Mouse (Mus musculus) CD4-positive helper T cell, adult 2 months (primary cell): ENCODE measurements around the gene Dok5.

Experiments
- DNase-seq: peaks from one replicate; pipeline ENCODE4 v3.0.0-alpha.2; 2012; ENCODE audit warnings: low read depth, missing footprints, low spot score

Dok5 gene

DNA sequence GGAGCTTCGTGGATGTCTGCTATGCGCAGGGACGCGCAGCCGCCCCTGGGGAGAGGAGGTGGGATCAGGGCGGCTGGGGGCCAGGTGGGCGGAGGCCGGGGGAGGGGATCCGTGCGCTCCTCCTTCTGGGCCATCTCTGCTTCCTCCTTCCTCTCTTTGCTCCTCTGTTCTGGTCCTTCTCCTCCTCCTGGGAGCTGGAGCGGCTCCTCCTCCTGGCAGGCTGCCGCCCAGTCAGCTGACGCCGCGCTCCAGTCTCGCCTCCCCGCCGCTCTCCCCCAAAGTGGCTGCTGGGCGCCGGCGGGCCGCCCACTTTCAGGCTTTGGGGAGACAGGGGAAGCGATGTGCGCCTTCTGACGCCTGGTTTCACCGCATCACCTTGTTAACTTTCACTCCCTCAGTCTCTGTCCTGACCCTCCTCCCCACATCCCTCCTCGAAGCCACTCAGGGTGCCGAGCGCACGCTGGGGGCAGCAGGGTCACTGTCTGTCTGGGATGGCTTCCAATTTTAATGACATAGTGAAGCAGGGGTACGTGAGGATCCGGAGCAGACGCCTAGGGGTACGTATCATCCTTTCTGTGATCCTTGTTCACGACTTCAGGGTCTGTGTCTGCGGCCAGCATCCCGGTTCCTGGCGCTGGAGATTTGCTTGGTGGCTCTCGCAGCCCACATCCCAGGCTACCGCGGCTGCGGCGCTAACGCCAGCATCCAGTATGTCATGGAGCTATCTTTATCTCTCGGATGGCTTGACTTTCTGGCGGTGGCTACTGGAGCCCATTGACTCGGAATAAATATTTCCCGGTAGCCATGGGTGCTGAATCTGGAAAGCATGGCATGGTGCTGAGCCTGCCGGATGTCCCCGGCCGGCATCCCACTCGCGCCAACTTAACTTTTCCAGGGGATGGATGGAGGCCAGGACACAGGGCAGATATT lies at the start of gene Dok5:
Gene Dok5, plus strand, starts transcription at position 176 of the 930 bp plus-strand sequence.
- DNase-seq, result no peak

DNA sequence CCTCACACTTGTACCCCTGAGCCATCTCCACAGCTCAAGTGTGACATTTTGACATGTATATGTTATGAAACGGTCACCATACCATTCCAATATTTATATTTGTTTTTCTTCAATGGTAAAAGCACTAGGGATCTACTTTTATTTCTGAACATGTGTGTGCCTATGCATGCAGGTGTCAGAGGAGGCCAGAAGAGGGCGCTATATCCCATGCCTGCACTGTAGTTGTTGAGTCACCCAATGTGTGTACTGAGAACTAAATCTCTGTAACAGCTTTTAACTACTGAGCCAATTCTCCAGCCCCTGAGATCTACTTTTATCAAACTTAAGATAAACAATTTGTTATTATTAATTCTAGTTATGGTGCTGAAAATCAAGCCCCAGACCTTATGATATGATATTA lies 48.2 kb upstream of the Dok5 start:
- DNase-seq, result no peak

DNA sequence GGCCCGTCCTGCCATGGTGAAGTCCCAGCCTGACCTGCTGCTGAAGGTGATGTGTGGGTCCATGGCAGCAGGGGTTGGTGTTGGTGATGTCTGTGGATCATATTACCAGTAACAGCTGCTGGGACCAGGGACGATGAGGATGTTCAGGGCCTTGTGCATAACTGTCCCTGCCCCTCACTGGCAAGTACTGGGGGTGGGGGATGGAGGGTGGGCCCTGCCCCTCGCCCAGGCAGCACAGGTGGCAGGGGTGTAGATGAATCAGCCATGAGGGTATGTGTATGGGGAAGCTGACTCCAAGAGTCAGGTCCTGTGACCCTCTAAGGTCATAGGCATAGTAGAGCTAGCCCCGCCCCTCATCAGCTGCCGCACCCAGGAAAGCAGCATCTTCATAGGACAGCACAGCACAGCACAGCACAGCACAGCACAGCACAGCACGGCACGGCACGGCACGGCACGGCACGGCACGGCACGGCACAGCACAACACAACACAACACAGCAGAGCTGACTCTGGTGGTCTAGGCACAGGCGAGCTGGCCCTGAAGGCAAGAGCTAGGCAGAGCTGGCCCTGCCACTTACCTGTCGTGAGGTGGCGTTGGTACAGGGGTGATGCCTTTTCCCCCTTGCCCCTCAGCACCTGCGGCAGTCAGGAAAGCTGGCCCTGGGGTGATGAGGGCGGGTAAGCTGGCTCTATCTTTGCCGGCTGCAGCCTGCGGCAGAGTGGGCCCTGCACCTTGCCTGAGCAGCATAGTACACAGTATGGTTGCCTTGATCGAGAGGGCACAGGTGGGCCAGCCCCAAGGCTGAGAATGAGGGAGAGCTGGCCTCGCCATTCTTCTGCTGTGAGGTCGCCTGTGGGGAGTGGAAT lies 36.3 kb upstream of the Dok5 start:
- no peak for DNase-seq

DNA sequence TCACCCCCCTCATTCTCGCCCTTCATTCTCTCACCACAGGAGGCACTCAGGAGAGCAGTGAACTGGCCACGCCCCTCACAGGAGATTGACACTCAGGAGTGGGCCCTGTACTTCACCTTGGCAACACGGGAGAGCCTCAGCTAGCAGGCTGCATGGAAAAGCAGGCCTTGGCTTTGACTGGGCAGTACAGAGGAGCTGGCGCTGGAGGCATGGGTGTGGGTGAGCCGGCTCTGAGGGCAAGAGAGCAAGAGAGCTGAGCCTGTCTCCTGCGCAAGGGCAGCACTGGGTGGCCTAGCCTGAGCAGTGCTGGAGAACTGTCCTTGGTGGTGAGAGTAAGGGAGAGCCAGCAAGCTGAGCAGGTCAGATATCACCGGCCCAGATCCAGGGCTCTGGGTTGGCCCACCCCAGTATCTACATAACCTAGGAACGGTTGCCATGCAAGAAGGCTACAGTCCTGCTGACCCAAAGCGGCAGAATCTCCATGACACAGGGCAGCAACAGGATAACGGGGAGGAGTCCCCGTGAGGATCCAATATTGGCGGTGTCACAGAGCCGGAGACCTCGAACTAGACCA lies 35.6 kb upstream of the Dok5 start:
- no peak for DNase-seq

DNA sequence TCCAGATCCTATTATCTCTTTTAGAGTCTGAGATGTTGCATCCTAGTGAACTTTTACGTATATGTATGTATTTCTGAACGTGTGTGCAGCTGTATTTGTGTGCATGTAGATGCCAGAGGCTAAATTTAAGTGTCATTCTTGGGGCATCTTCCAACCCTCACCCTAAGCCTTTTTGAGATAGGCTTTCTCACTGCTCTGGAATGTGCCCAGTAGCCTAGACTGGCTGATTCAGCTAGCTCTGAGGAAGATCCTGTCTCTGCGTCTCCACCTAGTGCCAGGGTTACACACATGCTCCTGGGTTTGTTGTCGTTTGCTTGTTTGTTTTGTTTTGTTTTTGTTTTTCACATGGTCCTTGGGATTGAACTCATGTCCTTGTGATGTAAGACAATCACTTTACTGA lies 31.1 kb upstream of the Dok5 start:
- DNase-seq, result no peak

DNA sequence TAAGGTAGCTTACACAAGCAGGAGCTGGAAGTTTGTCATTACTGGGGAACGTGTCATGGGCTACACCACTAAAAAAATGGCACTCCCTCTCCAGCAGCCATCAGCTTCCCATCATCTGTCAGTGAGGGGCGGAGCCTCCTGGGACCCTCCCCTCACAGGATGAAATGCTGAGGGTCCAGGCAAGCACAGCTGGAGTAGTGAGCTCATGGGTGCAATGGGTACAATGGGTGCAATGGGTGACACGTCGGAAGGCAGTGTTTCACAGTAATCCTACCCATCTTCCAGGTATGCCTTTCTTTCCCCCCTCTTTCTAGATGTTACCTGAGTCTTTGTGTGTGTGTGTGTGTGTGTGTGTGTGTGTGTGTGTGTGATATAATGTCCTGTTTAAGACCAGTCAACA lies 25.1 kb upstream of the Dok5 start:
- DNase-seq, result no peak

DNA sequence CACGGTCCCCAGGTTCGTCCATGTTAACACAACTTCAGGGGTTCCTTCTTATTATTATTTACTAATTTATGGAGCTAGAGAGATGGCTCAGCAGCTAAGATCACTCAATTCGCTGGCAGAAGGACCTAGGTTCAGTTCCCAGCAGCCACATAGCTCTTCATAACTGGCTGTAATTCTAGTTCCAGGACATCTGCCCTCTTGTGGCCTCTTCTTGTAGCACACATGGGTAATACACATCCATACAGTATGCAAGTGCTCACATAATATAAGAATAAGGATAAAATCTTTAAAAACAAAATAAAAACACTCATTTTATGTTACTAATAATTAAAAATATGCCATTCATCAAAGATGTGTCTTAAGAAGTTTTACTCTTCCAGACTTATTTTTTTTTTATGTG lies 23.9 kb upstream of the Dok5 start:
- no peak for DNase-seq

DNA sequence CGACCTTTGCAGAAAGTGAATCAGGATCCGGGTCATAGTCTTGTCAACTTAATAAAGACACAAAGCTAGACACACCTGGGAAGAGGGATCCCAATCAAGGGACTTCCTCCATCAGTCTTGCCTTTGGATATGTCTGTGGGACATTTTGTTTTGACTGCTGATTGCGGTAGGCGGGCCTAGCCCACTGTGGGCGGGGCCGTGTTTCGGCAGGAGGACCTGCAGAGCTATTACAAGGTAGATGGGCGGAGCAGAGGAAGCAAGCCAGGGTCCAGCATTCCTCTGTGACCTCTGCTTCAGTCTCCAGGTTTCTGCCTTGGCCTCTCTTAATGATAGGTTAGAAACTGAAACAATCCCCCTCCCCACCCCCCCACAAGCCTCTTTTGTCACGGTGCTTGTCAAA lies 22.7 kb upstream of the Dok5 start:
- DNase-seq, result no peak

DNA sequence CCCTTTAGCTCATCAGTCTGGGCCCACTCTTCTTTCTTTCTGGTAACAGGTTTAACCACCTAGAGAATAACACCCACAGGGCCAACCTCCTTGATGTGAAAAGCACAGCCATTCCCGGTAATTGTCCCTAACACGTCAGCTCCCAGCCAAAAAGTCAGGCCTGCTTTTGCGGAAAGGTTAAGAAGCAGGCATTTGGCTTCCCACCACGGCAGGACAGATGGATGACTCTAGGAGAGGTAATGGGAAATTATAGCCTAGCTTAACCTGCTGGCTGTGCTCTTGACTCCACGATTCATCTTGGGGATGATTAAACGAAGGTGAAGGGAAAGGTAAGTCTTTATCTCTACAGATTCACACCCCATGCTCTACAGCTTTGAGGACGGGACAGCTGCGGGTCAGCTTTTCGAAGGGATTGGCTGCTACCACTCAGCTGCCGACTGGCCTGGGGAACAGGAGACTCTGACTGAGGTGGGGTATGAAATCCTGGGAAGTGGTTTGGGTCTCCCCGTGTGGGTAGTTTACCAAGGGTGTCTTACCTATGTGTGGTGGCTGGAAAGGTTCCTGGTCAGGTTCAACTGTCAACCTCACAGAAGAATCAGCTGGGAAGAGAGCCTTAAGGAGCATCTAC lies 18.8 kb upstream of the Dok5 start:
- no peak for DNase-seq

DNA sequence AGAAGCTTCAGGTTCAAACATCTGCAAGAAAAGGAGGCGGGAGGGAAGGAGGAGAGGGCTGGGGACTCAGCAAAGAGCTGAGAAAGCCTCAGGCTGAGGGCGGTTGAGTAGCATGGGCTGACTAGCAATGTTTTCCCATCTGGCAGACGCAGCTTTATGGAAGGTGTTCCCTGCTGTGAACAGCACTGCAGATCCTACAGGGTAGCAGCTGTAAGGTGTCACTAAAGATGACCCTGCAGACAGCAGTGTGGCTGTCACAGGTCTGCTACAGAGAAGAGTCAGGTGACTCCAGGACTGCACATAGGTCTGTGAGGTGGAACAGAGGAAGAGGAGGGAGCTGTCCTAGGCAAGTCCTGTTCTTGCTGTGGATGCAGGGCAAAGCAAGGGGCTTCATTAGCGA lies 11.2 kb upstream of the Dok5 start:
- DNase-seq, result no peak

DNA sequence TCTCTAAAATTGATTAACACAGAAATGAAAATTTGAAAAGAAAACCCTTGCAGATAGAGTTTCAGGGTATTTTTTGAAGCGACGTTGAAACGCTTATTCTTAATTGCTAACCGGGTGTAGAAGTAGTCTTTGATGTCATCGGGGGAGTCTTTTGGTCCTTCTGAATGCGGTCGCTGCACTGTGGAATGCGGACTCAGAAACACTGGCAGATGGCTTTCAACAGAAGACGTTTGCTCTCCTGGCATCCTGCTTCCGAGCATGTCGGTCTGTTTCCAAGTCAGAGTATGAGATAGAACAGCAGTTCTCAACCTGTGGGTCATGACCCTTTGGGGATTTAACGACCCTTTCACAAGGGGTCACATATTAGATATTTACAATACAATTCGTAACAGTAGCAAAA lies 7.5 kb upstream of the Dok5 start:
- DNase-seq, result no peak

DNA sequence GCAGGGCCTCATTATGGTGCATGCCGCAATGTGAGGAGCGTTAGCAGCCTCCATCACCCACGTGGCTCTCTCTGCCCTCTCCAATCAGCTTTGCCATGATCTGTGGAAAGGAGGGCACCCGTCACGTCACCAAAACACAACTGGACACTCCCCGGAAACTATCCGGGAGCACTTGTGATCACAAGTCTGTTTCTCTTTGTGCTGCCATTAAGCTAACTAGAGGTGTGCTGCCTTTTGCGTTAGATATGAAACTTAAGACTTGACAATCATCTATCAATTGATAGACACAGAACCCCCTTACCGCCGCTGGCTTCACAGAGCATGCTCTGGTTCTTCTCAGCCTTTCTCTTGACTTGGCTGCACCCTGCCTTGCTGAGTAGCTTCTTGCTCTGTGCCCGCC lies 6.9 kb upstream of the Dok5 start:
- DNase-seq, result no peak

DNA sequence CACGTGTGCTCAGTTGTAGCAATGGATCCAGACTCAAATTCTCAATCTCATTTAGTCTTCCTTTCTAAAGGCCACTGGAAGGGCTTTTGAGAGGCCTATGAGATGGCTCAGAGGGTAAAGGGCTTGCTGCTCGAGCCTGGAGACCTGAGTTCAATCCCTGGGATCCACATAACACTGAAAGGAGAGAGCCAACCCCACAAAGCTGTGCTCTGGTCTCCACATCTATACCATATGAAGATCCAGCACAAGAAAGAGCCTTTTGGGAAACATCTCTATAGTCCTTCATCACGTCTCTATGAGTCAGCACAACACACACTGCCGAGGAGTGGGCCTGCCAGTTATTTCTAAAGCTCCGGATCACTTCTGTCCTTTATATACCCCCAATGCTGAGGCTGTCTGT lies 5.8 kb upstream of the Dok5 start:
- no peak for DNase-seq

DNA sequence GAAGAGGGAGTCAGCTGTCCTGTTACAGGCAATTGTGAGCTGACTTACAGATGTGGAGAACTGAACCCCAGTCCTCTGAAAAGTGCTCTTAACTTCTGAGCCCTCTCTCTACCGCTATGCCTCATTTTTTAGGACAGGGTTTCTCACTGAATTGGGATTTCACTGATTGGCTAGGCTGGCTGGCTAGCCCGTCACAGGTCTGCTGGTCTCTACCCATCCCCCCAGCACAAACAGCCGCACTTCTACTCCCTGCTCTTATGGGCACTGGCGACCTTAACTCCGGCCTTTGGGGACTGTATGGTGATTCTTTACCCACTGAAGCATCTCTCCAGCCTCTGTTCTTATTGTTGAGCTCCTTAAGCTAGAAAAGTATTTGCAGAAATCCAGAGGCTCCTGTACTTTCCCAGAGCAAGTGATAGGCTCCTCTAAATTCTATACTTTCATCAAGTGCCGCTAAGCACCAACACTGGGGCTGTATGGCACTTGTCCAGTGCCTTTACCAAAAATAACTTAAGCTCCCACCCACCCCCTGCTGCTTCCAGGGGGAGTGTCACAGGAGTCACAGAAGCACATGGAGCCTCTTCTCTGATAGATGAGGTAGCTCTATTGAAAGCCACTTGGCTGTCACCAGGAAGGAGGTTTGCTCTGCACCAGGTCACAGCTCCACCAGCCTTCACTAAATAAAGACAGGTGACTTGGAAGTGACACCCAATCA lies 4.5 kb upstream of the Dok5 start:
- no peak for DNase-seq

DNA sequence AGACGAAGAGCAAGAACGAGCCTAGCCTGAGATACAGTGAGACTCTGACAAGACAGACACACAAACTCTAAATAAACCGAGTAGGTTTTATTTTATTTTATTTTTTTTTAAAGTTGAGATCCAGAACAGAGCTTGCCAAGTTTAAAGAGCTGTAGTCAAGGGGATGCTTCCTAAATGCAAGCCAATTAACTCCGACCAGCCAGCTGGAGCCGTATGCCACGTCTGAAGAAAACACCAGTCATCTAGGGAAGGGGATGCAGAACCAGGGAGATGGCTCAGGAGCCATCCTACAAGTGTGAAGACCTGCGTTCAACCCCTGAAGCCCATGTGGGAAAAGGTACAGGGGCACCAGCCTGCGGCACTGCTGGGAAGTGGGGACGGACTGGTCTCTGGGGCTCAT lies 2.7 kb upstream of the Dok5 start:
- no peak for DNase-seq

DNA sequence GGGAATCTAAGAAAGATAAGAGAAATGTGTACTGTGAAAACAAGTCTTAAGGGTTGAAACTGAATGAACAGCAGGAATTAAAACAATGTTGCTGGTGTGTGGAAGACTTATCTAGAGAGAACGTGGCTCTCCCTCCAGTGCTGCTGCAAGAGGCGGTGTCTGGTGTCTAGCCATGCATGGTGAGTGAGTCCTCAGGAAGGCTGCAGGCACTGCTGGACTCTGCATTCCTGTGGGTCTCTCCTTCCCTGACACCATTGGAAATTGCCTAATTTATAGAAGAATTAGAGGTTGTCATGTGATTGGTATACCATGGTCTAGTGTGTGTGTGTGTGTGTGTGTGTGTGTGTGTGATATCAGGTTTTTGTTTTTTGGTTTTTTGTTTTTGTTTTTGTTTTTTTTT lies 1.9 kb upstream of the Dok5 start:
- DNase-seq, result no peak

DNA sequence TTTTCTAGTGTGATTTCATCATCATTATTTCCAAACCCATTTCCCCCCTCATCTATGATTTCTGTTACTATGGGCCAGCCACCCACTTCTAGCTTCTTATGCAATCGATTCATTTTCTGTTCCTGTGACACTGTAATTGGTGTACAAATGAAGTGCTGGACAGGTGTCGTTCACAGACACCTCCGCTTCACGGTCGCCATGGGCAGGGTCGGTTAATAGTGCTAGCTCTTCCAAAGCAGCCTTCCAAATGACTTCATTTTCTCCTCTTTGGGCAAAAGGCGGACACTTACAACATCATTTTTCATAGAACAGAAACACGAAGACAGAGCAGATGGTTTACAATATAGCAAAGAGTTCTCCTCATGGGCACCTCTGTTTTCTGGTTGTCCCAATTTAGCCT lies 1.5 kb upstream of the Dok5 start:
- no peak for DNase-seq

DNA sequence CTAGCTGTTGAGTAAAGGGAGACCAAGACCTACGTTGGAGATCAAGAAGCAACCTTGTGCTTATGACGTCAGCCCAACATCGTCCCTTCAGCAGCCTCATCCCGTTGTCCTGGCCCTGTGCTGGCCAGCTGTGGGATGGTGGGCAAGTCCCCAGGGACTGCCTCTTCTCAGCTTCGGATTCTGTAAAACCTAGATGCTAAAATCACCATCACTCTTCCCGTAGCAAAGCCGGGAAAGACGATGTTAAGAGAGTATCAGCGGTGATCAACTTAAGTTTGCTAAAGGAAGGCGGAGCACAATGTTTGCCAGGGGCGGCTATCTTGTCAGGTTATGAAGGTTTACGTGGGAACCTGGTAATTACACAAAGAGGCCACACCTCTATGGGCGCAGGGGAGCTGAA lies 826 bp upstream of the Dok5 start:
- DNase-seq, result no peak

DNA sequence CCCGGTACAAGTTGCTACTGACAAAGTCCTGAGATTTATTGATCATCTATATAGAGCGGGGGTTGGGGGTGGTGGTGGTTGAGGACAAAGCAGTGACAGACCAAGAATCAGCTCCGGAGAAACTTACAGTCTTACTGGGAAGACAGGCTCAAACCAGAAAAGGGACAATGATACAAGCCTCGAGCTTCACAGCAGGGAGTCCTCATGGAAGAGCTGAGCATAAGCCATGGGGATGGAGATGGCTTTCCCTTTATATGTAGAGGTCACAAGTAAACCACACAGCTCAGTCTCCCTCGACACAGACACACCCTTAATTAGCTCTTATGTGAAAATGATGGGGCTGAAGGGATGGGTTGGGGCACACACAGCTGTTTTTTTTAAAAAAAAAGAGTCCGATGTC lies 402 bp upstream of the Dok5 start:
- no peak for DNase-seq

DNA sequence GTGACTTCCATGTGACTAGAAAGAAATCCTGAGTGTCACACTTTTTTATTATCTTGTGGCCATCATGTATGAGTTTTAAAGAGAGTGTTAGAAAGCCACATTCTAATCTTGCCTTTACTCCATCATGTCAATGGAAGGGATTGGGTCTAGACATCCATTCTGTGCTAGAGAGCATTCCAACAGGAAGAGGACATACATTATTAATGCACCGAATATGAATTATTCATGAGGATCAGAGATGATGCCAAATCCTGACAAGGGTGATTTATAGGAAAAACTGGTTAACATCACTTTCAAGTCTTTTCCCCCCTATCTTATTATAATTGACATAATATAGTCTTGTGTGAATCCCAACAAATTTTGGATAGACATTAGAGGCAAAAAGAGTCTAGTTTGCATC lies 2.1 kb downstream of the Dok5 start:
- no peak for DNase-seq

DNA sequence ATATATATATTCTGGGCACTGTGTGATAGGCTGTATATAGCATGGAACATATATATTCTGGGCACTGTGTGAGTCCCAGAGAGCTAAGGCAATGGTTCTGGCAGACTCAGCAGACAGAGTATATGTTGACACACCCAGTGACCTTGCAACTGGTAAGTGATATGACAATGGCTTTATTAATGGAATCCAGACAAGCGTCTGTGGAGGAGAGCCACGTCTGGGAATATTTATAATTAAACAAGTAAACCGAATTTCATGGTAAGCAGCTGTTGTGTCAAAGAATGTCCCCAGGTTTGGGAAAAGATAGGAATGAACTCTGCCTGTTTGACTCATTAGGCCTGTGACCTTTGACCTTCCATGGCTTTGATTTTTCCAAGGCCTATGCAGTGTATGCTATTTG lies 2.8 kb downstream of the Dok5 start:
- DNase-seq, result no peak
